Mouse (Mus musculus) CH12.LX (cell line): Measurements from ENCODE around the gene Ush1g. TPM values are rescaled to one million over a fixed set of nuclear protein-coding genes. Genes with fewer than 3 reads are reported as not detected.

Experiments
- DNase-seq: peaks from one replicate; pipeline ENCODE4 v3.0.0-alpha.2; 2013; ENCODE audit errors: extremely low read depth
- H3K27ac ChIP-seq: 2 replicates; pipeline ENCODE4 v1.5.1; 2012; ENCODE audit warnings: low read depth, mild to moderate bottlenecking, control low read depth, moderate library complexity; ENCODE audit not compliant: insufficient read depth
- H3K27me3 ChIP-seq: replicated peaks from 2 replicates; pipeline ENCODE3; 2012; ENCODE audit warnings: inconsistent platforms
- H3K36me3 ChIP-seq, 2 experiments: replicated peaks in 1 of 2; 2 replicates each; pipeline versions ENCODE3 to v1.6.1; 2012; ENCODE audit warnings: inconsistent platforms in 1 of 2, low read length in 1 of 2, mild to moderate bottlenecking in 1 of 2, mixed read lengths in 1 of 2, moderate library complexity in 1 of 2; ENCODE audit not compliant: control insufficient read depth in 1 of 2, insufficient read depth in 1 of 2
- H3K4me1 ChIP-seq, 2 experiments: 2 replicates each; pipeline ENCODE4 v1.6.1; 2012; ENCODE audit warnings: inconsistent platforms in 1 of 2, moderate library complexity in 1 of 2; ENCODE audit not compliant: insufficient read depth in 2 of 2, control insufficient read depth in 1 of 2
- H3K4me2 ChIP-seq: 2 replicates; pipeline ENCODE4 v1.6.1; 2012; ENCODE audit warnings: low read depth, mild to moderate bottlenecking, control low read depth; ENCODE audit not compliant: poor library complexity, insufficient read depth, severe bottlenecking
- H3K4me3 ChIP-seq, 3 experiments: fragments of 150-350 bp in 1 of 3; sonication (generic) in 1 of 3; replicated peaks in 1 of 3; 2 replicates each; pipeline versions ENCODE3 to v1.5.1; 2011 to 2012; ENCODE audit warnings: low read depth in 2 of 3, low read length in 2 of 3, mild to moderate bottlenecking in 2 of 3, moderate library complexity in 2 of 3, control low read depth in 1 of 3, improper control_type of control experiment in 1 of 3, inconsistent platforms in 1 of 3, mixed read lengths in 1 of 3; ENCODE audit not compliant: poor library complexity in 1 of 3
- H3K79me2 ChIP-seq: replicated peaks from 2 replicates; pipeline ENCODE4 v1.6.1; 2012; ENCODE audit warnings: mild to moderate bottlenecking, moderate library complexity; ENCODE audit not compliant: control insufficient read depth, poor library complexity, insufficient read depth, severe bottlenecking; ENCODE audit errors: extremely low read depth
- H3K9ac ChIP-seq: 2 replicates; pipeline ENCODE4 v1.6.1; 2012; ENCODE audit warnings: low read depth, mild to moderate bottlenecking, control low read depth, moderate library complexity; ENCODE audit not compliant: insufficient read depth
- H3K9me3 ChIP-seq: replicated peaks from 2 replicates; pipeline ENCODE3; 2012; ENCODE audit warnings: low read length, inconsistent platforms, mixed read lengths
- BHLHE40 ChIP-seq: IDR thresholded peaks from 2 replicates; pipeline ENCODE4 v1.6.1; 2011; ENCODE audit warnings: mild to moderate bottlenecking, low read depth, low read length, improper control_type of control experiment
- CHD1 ChIP-seq: IDR thresholded peaks from 2 replicates; pipeline ENCODE4 v1.6.1; 2012; ENCODE audit warnings: low read depth, low read length, improper control_type of control experiment, inconsistent platforms
- CHD2 ChIP-seq: IDR thresholded peaks from 2 replicates; pipeline ENCODE4 v1.6.1; 2011; ENCODE audit warnings: low read length, improper control_type of control experiment
- CTCF ChIP-seq, 2 experiments: IDR thresholded peaks in 1 of 2; conservative IDR thresholded peaks in 1 of 2; 2 replicates each; pipeline ENCODE4 v1.5.1; 2011 to 2012; ENCODE audit warnings: low read depth in 2 of 2, low read length in 2 of 2, improper control_type of control experiment in 1 of 2, inconsistent platforms in 1 of 2, mild to moderate bottlenecking in 1 of 2, moderate library complexity in 1 of 2
- ELF1 ChIP-seq: IDR thresholded peaks from 2 replicates; pipeline ENCODE4 v1.6.1; 2014; ENCODE audit warnings: low read depth, mild to moderate bottlenecking, inconsistent platforms, low read length, improper control_type of control experiment
- EP300 ChIP-seq: IDR thresholded peaks from 2 replicates; pipeline ENCODE4 v1.6.1; 2011; ENCODE audit warnings: low read length, improper control_type of control experiment
- ETS1 ChIP-seq: conservative IDR thresholded peaks from 2 replicates; pipeline ENCODE4 v1.6.1; 2012; ENCODE audit warnings: low read depth, mild to moderate bottlenecking, inconsistent platforms, low read length, improper control_type of control experiment, moderate library complexity
- IRF4 ChIP-seq: IDR thresholded peaks from 2 replicates; pipeline ENCODE4 v1.6.1; 2014; ENCODE audit warnings: low read depth, mild to moderate bottlenecking, inconsistent platforms, low read length, improper control_type of control experiment
- JUN ChIP-seq: IDR thresholded peaks from 2 replicates; pipeline ENCODE4 v1.6.1; 2011; ENCODE audit warnings: low read depth, mild to moderate bottlenecking, low read length, improper control_type of control experiment, moderate library complexity; ENCODE audit not compliant: insufficient read depth
- JUND ChIP-seq: conservative IDR thresholded peaks from 2 replicates; pipeline ENCODE4 v1.6.1; 2011; ENCODE audit warnings: low read depth, low read length, improper control_type of control experiment
- MAX ChIP-seq: IDR thresholded peaks from 2 replicates; pipeline ENCODE4 v1.6.1; 2011; ENCODE audit warnings: low read length, improper control_type of control experiment
- NELFE ChIP-seq: IDR thresholded peaks from 2 replicates; pipeline ENCODE4 v1.6.1; 2011; ENCODE audit warnings: low read depth, low read length, improper control_type of control experiment
- PAX5 ChIP-seq: IDR thresholded peaks from 2 replicates; pipeline ENCODE4 v1.6.1; 2012; ENCODE audit warnings: low read length, inconsistent platforms, mixed read lengths
- POLR2A ChIP-seq: IDR thresholded peaks from 2 replicates; pipeline ENCODE4 v1.6.1; 2011; ENCODE audit warnings: low read depth, mild to moderate bottlenecking, improper control_type of control experiment, low read length
- POLR2AphosphoS2 ChIP-seq: IDR thresholded peaks from 2 replicates; pipeline ENCODE4 v1.6.1; 2011; ENCODE audit warnings: low read depth, low read length, improper control_type of control experiment
- RAD21 ChIP-seq: IDR thresholded peaks from 2 replicates; pipeline ENCODE4 v1.6.1; 2011; ENCODE audit warnings: low read depth, mild to moderate bottlenecking, low read length, improper control_type of control experiment, moderate library complexity
- RCOR1 ChIP-seq: conservative IDR thresholded peaks from 2 replicates; pipeline ENCODE4 v1.6.1; 2012; ENCODE audit warnings: low read depth, mild to moderate bottlenecking, inconsistent platforms, low read length, improper control_type of control experiment
- SIN3A ChIP-seq: IDR thresholded peaks from 2 replicates; pipeline ENCODE4 v1.6.1; 2012; ENCODE audit warnings: low read length, improper control_type of control experiment, inconsistent platforms
- SMC3 ChIP-seq: IDR thresholded peaks from 2 replicates; pipeline ENCODE4 v1.6.1; 2011; ENCODE audit warnings: low read depth, low read length, improper control_type of control experiment
- TCF12 ChIP-seq: IDR thresholded peaks from 2 replicates; pipeline ENCODE4 v1.6.1; 2014; ENCODE audit warnings: low read depth, mild to moderate bottlenecking, inconsistent platforms, low read length, improper control_type of control experiment
- UBTF ChIP-seq: IDR thresholded peaks from 2 replicates; pipeline ENCODE4 v1.6.1; 2012; ENCODE audit warnings: low read depth, mild to moderate bottlenecking, inconsistent platforms, low read length, improper control_type of control experiment, moderate library complexity
- USF1 ChIP-seq: IDR thresholded peaks from 2 replicates; pipeline ENCODE4 v1.6.1; 2014; ENCODE audit warnings: low read depth, mild to moderate bottlenecking, inconsistent platforms, low read length, improper control_type of control experiment
- USF2 ChIP-seq: conservative IDR thresholded peaks from 2 replicates; pipeline ENCODE4 v1.6.1; 2011; ENCODE audit warnings: low read depth, low read length, improper control_type of control experiment
- ZC3H11A ChIP-seq: IDR thresholded peaks from 2 replicates; pipeline ENCODE4 v1.6.1; 2012; ENCODE audit warnings: low read depth, mild to moderate bottlenecking, inconsistent platforms, low read length, improper control_type of control experiment
- ZKSCAN1 ChIP-seq: IDR thresholded peaks from 2 replicates; pipeline ENCODE4 v1.6.1; 2012; ENCODE audit warnings: low read depth, inconsistent platforms, low read length, improper control_type of control experiment, borderline replicate concordance
- ZMIZ1 ChIP-seq: IDR thresholded peaks from 2 replicates; pipeline ENCODE4 v1.6.1; 2012; ENCODE audit warnings: low read depth, mild to moderate bottlenecking, inconsistent platforms, low read length, improper control_type of control experiment
- dilution Hi-C: fragments of 300-500 bp; cut with MboI; formaldehyde crosslinking; loops from 2 replicates; pipeline ENCODE4 v1.14.3; 2020; ENCODE audit warnings: low sequenced_read_pairs; ENCODE audit not compliant: extremely low pct_unique_long_range_greater_than_20kb, extremely low pct_ligation_motif_present
- in situ Hi-C: fragments of 300-500 bp; cut with MboI; formaldehyde crosslinking; loops from 3 replicates; pipeline ENCODE4 v1.14.3; 2019; ENCODE audit warnings: low sequenced_read_pairs, low pct_ligation_motif_present, low pct_unique_long_range_greater_than_20kb, mixed read lengths
- polyA plus RNA-seq: library from polyadenylated mRNA; unstranded; fragments of >175 nt; gene quantifications from 2 replicates; pipeline ENCODE4 v1.2.1, GENCODE M21; 2012; ENCODE audit warnings: low read depth; ENCODE audit not compliant: insufficient read length
- total RNA-seq, 2 experiments: library from RNA; depleted of rRNA; stranded (reverse); fragments of 300-350 nt in 1 of 2; fragments of >200 nt in 1 of 2; gene quantifications; 2 replicates each; pipeline ENCODE4 v1.2.3; 2012 to 2014

The Ush1g gene
- total and polyA plus RNA-seq, 3 experiments: 0.42 TPM; not detected in 2

- Histone ChIP-seq H3K27ac (no peak overlapping the region), H3K4me3 (no peak overlapping the region), H3K27me3 (peaks cover 2% of the 10 kb centered on the region), H3K4me1 (peaks cover 10 to 15% of the 10 kb centered on the region in 2 experiments)
- in situ Hi-C loops: no loop called here
- dilution Hi-C loops: no loop called here
- TF ChIP-seq SMC3 (no peak), TCF12 (no peak), POLR2AphosphoS2 (no peak), ELF1 (no peak), JUN (no peak), RCOR1 (no peak), PAX5 (no peak), USF1 (no peak), UBTF (no peak), SIN3A (no peak), ZC3H11A (no peak), NELFE (no peak), POLR2A (no peak)
- TF ChIP-seq, all 38 proteins: peak for 0
- no peak overlapping the region for H3K9ac ChIP-seq
- H3K36me3 ChIP-seq: peaks cover 47 to 70% of the 10 kb centered on the region in 2 experiments
- no peak overlapping the region for H3K4me2 ChIP-seq
- no peaks in the 10 kb centered on the region for H3K9me3 ChIP-seq
- H3K79me2 ChIP-seq: no peaks in the 10 kb centered on the region
- DNase-seq: no peak
Measured at GRCm38 (mm10) chr11:115267958-115268357, 53.9 kb downstream of the Ush1g start.

GRCm38 (mm10) chr11:115267061-115267883, 54.6 kb downstream of the Ush1g start, which contains the start of gene Grin2c:
Gene Grin2c, minus strand, starts transcription at chr11:115267243.
- Histone ChIP-seq H3K4me2 (no peak within 1 kb of the TSS), H3K9ac (no peak within 1 kb of the TSS)

More at GRCm38 (mm10) chr11:115267061-115267883, 54.6 kb downstream of the Ush1g start, which contains the start of gene Grin2c:
- Histone ChIP-seq H3K79me2 (no peaks in the 10 kb centered on the region), H3K27ac (no peak within 1 kb of the TSS), H3K9me3 (no peaks in the 10 kb centered on the region), H3K4me3 (no peak within 1 kb of the TSS), H3K36me3 (peaks cover 45 to 63% of the 10 kb centered on the region in 2 experiments), H3K27me3 (peaks cover 4% of the 10 kb centered on the region), H3K4me1 (peaks cover 3 to 9% of the 10 kb centered on the region in 2 experiments; a peak in 3 of 4 replicates)
- in situ Hi-C loops: no loop called here
- DNase-seq: no peak
- TF ChIP-seq JUND (no peak), CTCF (conservative IDR thresholded peaks at IDR 0.05 in 1 of 2, IDR thresholded peaks at IDR 0.05 in 1 of 2; ENCODE audit: low read depth in 2 of 2, low read length in 2 of 2) (no peak), ETS1 (no peak), RAD21 (no peak), USF1 (no peak), SIN3A (no peak), ZC3H11A (no peak), MAX (no peak), ZKSCAN1 (no peak), ZMIZ1 (no peak), CHD1 (no peak), BHLHE40 (no peak), CHD2 (no peak), POLR2AphosphoS2 (no peak), USF2 (no peak), IRF4 (no peak), EP300 (no peak), TCF12 (no peak)
- dilution Hi-C loops: no loop called here
